Mouse (Mus musculus): Measurements from ENCODE around the gene Adam12.

Gene Adam12

DNA sequence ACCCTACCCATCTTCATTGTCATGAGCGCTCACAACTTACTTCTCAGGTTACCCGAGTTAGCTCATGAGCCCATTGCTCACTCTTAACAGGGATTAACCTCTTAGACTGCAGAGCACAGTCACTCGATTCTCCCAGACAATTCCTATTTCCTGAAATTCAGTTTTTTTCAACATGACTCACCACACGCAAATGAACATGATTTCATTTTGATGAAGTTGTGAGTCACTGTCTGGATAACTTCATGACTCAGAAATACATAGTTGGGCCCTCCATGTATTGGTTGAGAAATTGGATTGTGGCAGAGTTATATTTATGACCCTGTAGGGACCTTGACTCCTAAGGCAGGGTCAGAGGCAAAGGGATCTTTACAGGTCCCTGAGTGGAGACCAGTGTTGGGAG is 230.4 kb downstream of the Adam12 start:
- no peak for DNase-seq

DNA sequence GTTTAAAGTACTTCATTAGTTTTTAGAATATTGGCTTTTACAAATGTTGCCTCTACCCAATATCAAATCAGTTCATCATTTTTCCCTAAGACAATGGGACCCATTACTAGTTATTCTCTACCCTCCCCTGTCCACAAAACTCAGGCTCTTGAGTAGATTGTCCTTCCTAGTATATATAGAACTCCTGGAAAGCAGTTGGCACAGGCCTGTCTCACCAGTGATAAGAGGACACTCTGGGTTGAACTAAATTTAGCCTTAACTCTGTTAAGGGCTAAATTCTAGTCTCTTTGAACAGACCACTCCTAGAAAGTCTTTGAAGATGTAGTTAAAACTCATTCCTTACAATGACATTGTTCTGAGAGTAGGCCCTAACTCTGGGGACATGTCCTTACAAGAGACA is 241.0 kb downstream of the Adam12 start:
- DNase-seq = no peak

DNA sequence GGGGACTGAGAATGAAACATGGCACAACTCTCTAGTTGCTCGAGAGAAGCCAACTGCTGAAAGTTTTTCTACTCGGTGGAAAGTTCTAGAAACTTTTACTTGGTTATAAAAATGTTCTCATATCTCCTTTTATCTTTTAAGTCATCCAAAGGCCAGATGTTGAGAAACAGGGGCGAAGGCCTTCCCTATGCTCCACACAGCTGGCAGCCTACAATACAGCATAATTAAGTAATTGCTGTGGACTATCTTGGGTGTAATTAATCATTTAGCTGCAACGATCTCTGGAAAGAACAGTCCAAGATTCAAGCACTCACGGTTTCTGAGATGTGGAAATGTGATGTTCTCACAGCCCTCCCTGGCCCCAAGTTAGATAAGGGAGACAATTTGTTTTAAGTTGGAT is 243.6 kb downstream of the Adam12 start:
- no peak for DNase-seq

DNA sequence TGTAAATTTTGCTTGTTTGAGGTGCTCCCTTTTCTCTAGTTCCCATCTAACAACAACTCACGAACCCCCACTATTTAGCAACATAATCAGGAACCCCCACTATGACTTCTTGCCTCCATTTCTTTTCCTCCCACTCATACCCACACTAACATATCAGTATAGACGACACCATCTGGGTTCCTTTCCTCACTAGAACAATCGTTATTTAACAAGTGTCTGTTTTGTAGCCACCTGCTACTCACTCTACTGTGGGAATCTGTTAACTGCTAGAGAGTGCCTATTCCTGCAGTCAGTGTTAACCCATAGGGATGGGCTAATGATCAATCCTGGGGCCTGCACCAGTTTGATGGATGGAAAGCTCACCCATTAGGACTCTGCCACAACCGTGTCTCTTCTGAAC is 245.7 kb downstream of the Adam12 start:
- no peak for DNase-seq

DNA sequence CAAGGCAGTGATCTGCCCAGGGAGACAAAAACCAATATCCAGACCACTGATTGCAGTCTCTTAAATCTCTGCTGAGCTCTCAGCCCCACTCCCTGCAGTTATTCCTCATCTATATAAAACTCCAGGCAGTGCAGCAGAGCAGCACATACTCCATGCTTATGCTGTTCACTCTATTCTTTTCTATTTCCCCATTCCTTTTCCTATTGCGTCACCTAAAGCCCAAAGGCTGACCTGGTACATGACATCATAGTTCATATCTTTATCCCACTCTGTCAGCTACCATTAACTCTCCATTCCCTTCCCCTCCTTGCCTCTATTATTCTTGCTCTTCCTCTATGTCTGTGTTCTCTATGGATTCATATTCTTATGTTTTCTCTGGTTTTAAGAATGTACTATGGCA is 246.3 kb downstream of the Adam12 start:
- DNase-seq = no peak

DNA sequence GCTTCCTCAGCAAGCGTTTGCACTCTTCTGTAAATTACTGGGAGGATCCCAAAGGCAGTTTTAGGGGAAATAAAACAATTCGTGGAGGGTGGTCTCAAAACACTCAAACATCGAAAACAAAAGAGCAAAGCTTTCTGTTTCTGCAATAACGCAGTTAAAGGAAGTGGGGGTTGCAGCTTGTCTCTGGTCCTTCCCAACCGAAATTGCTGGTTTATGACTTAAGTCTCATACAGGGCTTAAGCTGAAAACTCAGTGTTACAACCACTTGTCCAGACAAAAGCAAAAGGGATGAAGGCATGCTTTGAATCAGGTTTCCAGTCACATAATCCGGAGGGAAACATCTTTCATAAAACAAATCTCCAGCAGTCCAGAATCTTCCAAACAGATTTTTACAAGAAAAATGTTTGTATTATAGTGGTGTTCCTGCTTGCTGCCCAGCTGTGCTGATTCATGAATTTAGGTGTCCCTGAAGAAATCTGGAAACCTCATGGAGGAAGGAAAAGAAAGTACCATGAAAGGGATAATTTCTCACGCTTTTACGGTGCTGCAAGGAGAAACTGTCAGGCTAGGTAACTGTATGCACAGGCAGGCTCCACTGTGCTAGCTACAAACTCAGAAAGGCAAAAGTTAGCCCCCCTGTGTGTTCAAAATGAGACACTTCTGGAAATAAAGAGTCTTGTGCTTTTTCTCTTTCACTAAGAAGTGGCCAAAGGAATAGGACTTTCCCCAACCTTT is 255.4 kb downstream of the Adam12 start:
- no peak for DNase-seq

DNA sequence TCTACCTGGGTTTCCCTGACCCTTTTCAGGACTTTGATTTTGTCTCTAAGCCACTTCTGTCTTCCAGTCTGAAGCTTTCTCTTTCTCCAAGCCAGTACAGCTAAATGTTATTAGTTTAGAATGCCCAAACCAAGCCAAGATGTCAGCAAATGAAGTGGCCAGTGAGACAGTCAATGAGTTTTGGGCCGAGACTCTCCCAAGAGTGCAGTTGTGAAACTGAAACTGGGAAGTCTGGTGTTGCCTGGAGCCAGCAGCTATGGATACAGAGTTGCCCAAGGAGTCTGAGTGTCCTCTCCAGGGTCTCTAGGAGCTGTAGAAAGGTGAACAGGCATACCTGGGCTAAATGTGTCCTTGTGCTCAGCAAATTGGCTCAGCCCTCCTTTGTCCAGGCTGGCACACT is 260.9 kb downstream of the Adam12 start:
- peak; percentile 81 for DNase-seq

DNA sequence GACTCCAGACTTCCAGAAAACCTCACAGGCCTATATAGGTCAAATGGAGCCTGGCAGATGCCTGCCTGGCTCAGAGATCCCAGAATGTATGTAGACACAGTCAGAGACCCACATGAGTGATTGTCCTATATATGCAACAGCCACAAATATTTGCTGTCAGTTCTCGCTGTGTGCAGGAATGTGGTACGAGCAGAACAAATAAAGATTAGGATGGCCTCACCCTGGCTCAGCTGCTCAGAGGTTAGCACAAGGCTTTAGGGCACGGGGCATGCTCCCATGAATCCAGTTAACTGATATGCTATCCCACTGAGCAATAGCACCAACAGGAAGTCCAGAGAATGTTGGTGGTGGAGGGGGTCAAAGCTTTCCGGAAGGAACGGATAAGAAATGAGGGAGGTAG is 261.5 kb downstream of the Adam12 start:
- DNase-seq = no peak

DNA sequence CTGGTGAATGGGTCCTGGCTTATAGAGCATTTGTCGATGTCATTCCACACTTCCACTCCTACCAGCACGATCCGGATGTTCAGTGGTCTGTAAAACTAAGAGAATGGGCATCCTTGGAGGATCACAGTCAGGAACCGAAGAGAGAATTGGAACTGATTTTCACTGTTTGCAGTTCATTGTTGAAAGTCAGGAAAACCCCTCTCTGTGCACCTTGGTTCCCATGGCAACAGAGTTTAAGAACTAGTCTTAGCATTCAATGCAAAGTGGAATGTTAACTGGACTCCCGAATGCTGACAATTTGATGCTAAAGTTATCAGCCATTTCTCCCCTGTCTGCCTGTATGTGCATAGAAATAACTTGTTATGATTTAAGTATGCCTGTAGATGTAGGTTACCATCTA is 264.0 kb downstream of the Adam12 start:
- DNase-seq = no peak

DNA sequence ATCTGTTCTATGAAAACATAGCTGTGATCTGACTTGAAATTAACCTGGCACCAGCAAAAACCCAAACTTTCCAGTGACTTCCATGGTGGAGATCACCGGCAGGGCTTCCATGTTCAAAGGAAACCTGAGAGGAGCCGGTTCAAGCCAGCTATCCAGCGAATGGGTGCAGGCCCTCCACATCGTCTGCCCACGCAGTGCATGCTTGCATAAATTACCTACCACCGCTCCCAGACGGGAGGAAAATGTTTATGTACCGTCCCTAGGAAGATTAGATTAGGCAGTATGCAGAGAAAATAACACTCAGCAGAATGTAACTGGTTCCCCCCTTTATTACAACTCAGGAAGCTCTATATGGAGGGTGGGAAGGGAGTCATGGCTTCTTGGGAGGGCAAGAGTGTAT is 268.4 kb downstream of the Adam12 start:
- DNase-seq = no peak

DNA sequence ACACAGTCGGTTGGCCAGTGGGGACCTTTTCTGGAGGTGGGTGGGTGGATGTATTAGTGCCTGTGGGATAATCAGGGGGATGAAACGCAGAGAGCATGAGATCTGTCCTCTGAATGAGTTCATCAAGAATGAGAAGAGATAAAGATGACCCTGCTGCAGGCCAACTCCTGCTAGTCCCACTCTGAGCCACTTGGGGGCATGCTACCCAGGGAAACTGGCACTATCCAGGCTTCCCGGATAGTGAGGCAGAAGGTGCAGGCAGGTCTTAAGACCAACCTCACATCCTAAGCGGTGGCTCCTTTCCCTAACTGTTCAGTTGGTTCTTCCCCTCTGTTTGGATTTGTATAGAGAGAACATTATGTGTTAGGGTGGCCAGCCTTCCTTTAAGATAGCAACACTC is 272.7 kb downstream of the Adam12 start:
- peak; percentile 64 for DNase-seq

DNA sequence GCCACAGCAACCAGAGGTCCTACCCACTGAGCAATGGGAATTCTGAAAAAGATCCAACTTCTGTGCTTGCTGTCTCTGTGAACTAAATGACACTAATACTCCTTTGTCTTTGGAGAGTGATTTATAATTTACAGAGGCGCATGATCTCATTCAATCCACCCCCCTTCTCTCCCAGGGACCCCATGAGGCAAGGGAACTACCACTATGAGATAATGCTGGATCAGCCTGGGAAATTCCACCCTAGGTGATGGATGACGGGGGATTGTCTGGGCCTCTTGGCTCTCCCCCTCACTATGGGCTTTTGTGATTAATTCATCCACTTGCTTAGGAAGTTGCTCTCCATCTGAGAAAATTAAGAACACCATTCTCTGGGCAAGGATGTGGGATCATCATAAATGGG is 274.1 kb downstream of the Adam12 start:
- DNase-seq = peak; percentile 27

DNA sequence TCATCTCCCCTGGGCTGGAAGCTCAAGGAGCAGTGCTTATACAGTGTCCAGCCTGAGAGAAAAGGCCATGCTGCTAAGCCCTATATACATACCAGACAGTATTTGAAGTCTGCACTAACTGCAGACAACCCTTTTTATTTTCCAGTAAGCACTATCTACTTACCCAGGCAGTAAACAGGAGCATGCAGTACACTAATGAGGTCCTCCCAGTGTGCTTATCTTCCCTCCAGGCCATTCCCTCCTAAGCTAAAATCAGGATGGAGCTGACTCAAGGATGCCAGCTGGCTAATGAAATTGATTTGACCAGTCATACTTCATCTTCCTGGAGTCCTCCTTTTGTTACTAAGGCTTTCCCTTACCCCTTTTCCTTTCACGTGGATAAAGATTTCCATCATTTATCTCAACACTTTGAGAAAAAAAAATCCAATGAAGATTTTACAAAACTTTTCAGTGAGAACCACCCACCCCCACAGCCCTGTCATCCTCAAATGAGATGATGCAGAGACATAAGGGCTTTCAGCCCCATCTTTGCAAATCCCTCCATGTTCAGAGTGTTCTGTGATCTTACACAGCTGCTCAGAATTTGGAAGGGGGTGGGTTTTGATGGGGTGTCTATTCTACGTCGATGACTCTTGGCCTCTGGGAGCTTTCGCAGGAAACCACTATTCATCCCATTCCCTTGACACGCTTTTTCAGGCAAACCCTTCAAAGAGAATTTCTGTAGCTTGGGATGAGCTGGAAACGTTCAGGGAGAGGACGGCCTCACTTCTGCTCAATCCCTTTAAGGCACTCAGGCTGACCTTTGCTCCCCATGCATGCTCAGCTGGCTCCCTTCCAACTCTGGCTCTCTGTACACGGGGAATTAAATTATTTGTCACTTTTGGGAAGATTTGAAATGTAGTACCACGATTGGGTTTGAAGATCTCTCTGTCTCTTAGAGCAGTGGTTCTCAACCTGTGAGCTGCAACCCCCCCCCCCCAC is 277.5 kb downstream of the Adam12 start:
- DNase-seq = peak; percentile 72

DNA sequence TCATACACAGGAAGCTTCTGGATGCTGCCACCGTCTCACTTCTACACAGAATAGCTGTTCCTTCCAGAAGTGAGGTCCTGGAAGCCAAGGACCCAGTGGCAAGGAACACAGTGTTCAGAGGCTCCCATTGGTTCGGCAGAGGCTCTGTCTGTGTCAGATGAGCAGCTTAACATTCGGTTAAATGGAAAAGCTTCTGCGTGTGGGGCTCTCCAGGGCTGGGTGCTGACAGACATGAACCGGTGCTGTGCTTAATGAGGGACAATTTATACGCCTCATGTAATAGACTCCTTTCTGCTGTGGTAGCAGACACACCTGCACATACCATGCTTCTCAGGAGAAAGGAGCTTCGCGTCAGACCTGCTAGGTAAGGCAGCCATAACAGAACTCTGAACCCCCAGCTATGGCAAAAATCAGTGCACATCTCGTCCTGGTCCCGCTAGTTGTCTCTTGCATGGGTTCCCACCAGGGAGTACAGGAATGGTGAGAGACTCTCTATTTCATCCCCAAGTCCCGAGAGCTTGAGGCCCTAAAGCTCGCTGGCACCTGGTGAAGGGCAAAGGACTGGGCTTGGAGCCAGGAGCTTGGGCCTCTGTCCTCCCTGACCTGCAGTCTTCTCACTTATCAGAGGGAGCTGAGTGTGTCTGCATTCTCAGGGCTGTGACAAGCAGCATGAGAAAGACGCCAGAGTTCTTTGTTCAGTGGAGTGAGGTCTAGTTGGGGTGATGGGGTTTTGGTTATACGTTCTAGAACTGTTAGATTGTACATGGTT is 280.0 kb downstream of the Adam12 start:
- DNase-seq = no peak

DNA sequence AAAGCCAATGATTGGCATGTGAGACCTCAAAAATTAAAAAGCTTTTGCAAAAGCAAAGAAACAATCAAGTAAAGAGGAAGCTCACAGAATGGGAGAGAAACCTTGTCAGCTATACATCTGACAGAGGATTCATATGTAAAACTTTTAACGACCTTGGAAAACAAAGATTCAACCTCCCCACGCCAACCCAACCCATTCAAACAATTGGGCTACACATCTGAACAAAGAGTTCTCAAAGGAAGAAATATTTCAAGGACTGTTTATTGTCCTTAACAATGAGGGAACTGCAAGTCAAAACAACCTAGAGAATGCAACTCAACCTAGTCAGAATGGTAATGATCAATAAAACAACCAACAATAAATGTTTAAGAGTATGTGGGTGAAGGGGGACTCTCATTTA is 284.6 kb downstream of the Adam12 start:
- no peak for DNase-seq

DNA sequence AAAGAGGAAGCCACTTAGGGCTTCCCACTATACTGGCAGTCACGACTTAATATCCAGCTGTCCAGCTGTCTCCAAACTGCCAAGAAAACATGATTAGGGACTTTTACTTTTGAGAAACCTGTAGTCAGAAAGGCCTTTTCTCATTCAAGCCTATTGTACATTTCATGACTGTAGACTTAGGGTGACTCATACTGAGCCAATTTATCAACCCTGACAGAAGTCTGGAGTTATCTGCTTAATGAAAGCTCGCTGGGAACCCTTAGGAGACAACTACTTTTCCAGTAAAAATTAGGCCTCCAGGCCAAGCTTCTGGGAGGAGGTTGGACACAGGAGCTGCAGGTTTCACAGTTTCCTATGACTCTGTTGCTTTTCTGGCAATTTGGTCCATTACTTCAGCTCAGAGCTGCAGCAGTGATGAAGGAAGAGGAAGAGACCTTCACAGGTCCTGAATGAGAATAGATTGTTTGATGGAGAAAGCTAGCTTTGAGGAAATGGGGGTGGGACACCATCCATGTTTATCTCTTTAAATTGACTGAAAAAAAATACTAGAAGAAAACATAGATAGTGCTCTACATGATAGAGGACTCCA is 285.1 kb downstream of the Adam12 start:
- no peak for DNase-seq

DNA sequence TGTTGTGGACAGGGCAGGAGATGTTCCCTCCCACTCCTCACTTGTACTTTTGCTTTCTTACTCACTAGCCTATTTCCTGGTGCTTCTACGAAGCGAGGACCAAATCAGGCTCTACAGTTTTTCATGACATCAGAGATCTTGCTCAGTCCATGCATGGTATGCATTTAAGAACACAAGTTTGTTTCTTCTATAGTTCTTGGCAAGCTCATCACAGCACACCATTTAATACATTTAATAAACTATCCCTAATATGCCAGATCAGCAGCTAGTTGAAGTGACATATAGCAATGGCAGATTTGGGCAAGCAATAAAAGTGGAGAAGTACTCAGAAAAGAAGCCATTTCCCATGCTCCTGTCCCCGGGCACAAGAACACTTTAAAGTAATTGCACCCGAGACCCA is 285.8 kb downstream of the Adam12 start:
- no peak for DNase-seq

DNA sequence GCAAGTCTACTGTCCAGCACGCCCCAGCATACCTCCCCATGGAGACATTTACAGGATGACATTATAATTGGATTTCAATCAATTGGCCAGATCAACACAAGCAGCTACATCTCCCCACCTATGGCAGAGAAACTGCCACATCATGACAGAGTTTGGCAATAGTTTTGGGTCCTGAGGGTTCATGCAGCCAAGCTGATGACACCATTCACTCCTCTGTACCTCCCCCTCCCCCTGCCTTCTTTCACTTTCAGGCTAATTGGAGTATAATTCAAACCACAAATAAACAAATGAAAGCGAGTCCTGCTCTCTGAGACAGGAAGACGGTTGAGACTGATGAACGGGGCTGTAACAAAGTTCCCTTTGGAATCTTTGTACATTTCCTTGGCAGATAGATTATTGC is 291.5 kb downstream of the Adam12 start:
- DNase-seq = peak; percentile 30

DNA sequence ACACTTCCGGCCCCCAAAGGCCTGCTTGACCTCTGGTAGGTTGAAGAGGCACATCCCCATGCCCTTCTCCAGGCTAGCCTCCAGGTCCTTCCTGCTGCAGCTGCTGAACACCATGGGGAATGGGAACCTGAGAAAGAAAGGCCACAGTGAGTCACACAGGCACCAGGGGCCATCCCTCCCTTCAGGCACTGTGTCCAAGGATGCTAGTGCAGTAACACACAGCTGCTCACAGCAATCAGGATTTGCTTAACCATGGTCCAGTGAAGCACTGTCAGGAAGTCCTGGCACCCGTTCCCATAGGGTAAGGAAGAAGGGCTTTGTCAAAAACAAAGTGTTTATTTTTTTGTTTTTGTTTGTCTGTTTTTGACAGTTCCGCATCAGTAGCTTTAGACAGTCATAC is 294.5 kb downstream of the Adam12 start:
- DNase-seq = no peak

DNA sequence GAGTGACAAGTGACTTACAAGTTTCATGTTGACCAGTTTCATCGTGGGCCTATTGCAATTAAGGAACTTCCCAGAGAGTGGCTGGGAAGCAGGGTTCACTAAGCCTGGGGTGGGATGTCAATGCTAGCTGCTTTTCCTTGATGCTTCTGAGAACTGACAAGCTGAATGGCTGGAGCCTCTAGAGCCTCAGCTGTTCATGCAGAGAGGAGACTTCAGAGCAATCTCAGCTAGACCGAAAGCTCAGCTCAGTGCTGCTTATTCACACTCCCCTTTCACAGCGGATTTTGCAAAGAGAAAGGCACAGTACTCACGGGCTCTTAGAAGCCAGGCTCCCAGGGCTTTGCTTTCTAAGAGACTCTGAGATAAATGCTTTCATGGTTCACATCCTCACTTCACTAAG is 295.6 kb downstream of the Adam12 start:
- no peak for DNase-seq

DNA sequence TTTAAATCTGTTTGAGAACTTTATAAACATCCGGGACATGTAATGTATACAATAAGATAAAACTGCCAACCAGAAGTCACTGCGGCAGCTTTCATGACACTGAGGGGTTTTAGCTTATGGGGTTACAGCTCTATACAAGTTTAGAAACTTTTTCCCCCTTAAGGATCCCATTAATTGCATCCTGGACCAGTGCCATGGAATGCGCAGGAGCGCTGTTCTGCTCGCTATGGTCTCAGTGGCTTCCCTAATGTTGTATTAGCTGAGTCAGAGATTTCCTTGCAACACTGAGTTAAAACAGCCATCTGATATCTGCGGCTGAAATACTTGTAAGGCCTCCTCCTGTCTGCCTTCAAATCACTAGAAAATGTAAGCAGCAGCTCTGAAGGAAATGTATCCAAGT is 298.6 kb downstream of the Adam12 start:
- DNase-seq = peak; percentile 20

DNA sequence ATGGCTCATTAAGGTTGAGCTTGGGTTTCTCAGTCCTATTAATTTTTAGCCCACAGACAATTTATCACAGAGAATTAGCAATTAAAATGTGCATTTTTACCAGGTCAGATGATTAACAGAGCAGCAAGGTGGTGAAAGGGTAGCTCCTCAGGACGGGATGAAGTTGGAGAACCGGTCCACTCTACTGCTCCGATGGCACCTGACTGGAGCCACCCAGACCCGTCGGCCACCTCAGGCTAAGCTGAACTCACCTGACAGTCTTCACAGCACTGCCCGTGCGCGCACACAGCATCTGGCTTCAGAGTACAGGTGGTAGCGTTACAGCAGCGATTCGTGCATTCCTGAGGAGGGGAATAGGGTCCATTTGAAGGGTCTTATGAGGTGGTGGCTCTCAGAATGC is 300.5 kb downstream of the Adam12 start:
- no peak for DNase-seq

DNA sequence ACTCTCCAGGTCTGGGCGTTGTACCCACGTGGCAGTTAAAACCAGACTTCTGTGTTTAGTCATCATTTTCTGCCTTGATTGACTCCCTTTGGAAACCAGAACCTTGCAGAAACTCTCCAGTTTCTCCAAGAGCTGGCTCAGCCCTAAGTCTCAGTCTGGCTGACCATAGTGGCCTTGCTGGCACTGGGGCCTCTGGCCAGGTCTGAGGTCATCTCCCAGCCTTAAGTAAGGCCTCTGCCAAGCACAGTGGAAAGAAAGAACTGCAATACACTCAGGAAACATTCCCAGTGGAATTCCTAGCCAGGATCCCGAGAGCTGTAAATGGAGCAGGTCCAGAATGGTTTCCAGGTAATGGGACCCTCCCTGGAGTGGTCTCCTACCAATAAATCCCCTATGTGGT is 303.0 kb downstream of the Adam12 start:
- DNase-seq = no peak
